Mouse (Mus musculus) stomach, embryonic 14.5 days (tissue): ENCODE results near the gene Slc16a8. TPM values are rescaled to one million over a fixed set of nuclear protein-coding genes. Genes with fewer than 3 reads are reported as not detected.

Experiments used
- ATAC-seq: fragments of 200-750 bp; cut with Nextera tagmentation; 2 replicates; pipeline ENCODE4 v1.8.0; 2017; ENCODE audit warnings: low read depth, moderate TSS enrichment; ENCODE audit not compliant: insufficient number of reproducible peaks, insufficient read depth, low FRiP score
- H3K27ac ChIP-seq: fragments of 300-500 bp; sonication (generic); 2 replicates; pipeline ENCODE4 v1.5.1; 2014; ENCODE audit warnings: mild to moderate bottlenecking, low read length, moderate library complexity, mixed read lengths
- H3K27me3 ChIP-seq: fragments of 300-500 bp; sonication (generic); 2 replicates; pipeline ENCODE4 v1.6.1; 2014; ENCODE audit warnings: low read length, control low read depth, mixed read lengths; ENCODE audit not compliant: control insufficient read depth, insufficient read depth
- H3K36me3 ChIP-seq: fragments of 300-500 bp; sonication (generic); 2 replicates; pipeline ENCODE4 v1.6.1; 2014; ENCODE audit warnings: mild to moderate bottlenecking, control low read depth, low read length, moderate library complexity, mixed read lengths; ENCODE audit not compliant: control insufficient read depth, insufficient read depth
- H3K4me1 ChIP-seq: fragments of 300-500 bp; sonication (generic); 2 replicates; pipeline ENCODE4 v1.6.1; 2014; ENCODE audit warnings: low read length, control low read depth, mixed read lengths; ENCODE audit not compliant: control insufficient read depth, insufficient read depth
- H3K4me2 ChIP-seq: fragments of 300-500 bp; sonication (generic); replicated peaks from 2 replicates; pipeline ENCODE4 v1.6.1; 2014; ENCODE audit warnings: low read depth, low read length, control low read depth
- H3K4me3 ChIP-seq: fragments of 300-500 bp; sonication (generic); 2 replicates; pipeline ENCODE4 v1.5.1; 2014; ENCODE audit warnings: low read depth, low read length, control low read depth
- H3K9ac ChIP-seq: fragments of 300-500 bp; sonication (generic); replicated peaks from 2 replicates; pipeline ENCODE4 v1.6.1; 2014; ENCODE audit warnings: low read depth, mild to moderate bottlenecking, control low read depth, low read length, moderate library complexity, mixed read lengths
- H3K9me3 ChIP-seq: fragments of 300-500 bp; sonication (generic); 2 replicates; pipeline ENCODE4 v1.6.1; 2016; ENCODE audit warnings: low read depth, low read length, control low read depth; ENCODE audit not compliant: control insufficient read depth
- WGBS: fragments of 180-500 bp; shearing (Covaris S2); extraction: QIAGEN DNeasy Blood & Tissue Kit; methylation state at CpG from one replicate; pipeline ENCODE4 v1.1.7; 2014; 5-methylcytosine and 5-hydroxymethylcytosine counted together
- polyA plus RNA-seq: library from polyadenylated mRNA; unstranded; fragments of >200 nt; fragmentation: Nextera tagmentation; extraction: Ambion mirVana; gene quantifications from 2 replicates; pipeline ENCODE4 v1.2.1, GENCODE M21; 2014

Slc16a8 gene
- polyA plus RNA-seq, 1 experiment from 2014 or later: 0.19 TPM

- Histone ChIP-seq H3K27me3 (peaks cover 5% of the 10 kb centered on the region; the same call in 1 of the 2 replicates), H3K4me2 (peak overlapping the region; percentile 100), H3K4me1 (0 out of 2 replicates have a peak, but pooled peaks cover 3% of the 10 kb centered on the region), H3K4me3 (peak overlapping the region; percentile 61), H3K36me3 (no peaks in the 10 kb centered on the region), H3K9me3 (no peaks in the 10 kb centered on the region), H3K27ac (no peak overlapping the region), H3K9ac (peak overlapping the region; percentile 50)
- ATAC-seq: peak; percentile 62; the same call in 1 of the 2 replicates
- WGBS: 1% methylated on average over 60 of the region's 62 CpGs
Measured at GRCm38 (mm10) chr15:79261095-79261725, 6.6 kb upstream of the Slc16a8 start.

- Histone ChIP-seq H3K9me3 (no peaks in the 10 kb centered on the region), H3K27me3 (peaks cover 5% of the 10 kb centered on the region; the same call in 1 of the 2 replicates), H3K4me1 (0 out of 2 replicates have a peak, but pooled peaks cover 3% of the 10 kb centered on the region), H3K36me3 (no peaks in the 10 kb centered on the region), H3K4me3 (no peak overlapping the region), H3K4me2 (no peak overlapping the region), H3K27ac (no peak overlapping the region), H3K9ac (no peak overlapping the region)
- 27% methylated on average over 17 of the region's 17 CpGs for WGBS
- ATAC-seq: no peak
Measured at GRCm38 (mm10) chr15:79258521-79258920, 4.0 kb upstream of the Slc16a8 start.

GRCm38 (mm10) chr15:79252580-79252979 is 2.0 kb downstream of the Slc16a8 start:
- H3K27me3 ChIP-seq: 0 out of 2 replicates have a peak, but pooled peaks cover 6% of the 10 kb centered on the region
- WGBS: 32% methylated on average over 24 of the region's 24 CpGs
- peaks cover 7% of the 10 kb centered on the region; the same call in 1 of the 2 replicates for H3K36me3 ChIP-seq
- H3K4me1 ChIP-seq: 0 out of 2 replicates have a peak, but pooled peaks cover 8% of the 10 kb centered on the region
- peak overlapping the region; percentile 83 for H3K4me2 ChIP-seq
- H3K27ac ChIP-seq: no peak overlapping the region
- H3K4me3 ChIP-seq: peak overlapping the region; percentile 35
- peak overlapping the region; percentile 47 for H3K9ac ChIP-seq
- ATAC-seq: no peak
- H3K9me3 ChIP-seq: no peaks in the 10 kb centered on the region

DNA sequence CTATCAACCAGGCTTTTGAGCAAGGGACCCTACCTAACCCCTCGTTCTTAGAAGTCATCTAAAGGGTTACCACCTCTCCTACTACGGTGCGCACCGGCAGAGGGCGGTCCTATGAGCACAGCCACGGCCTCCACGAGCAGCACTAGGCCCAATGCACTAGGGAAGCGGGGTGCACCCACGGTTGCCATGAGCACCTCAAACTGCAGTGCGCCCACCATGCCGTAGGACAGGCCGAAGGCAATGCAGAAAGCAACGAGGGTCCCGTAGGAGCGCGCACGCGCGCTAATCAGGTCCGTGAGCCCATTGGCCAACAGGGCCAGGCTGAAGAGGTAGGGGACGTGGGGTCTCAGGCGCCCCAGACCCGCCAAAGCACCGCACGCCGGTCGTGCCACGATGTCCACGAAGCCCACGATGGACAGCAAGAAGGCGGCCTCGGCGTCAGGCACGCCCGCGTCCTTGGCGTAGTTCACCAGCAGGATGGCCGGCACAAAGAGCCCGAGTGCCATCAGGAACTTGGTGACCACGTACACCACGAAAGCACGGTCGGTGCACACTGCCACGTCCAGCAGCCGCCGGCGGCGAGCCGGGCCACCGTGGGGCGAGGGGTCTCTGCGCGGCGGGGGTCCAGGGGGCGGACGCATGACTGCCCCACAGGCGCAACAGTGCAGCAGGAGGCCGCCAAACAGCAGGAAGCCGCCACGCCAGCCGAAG is 2.6 kb downstream of the Slc16a8 start:
- H3K4me1 ChIP-seq: 0 out of 2 replicates have a peak, but pooled peaks cover 8% of the 10 kb centered on the region
- H3K27ac ChIP-seq: no peak overlapping the region
- H3K9me3 ChIP-seq: no peaks in the 10 kb centered on the region
- peaks cover 8% of the 10 kb centered on the region; the same call in 1 of the 2 replicates for H3K36me3 ChIP-seq
- WGBS: 2% methylated on average over 61 of the region's 61 CpGs
- H3K9ac ChIP-seq: peak overlapping the region; percentile 47
- H3K4me2 ChIP-seq: peak overlapping the region; percentile 83
- peak; percentile 50 for ATAC-seq
- H3K27me3 ChIP-seq: 0 out of 2 replicates have a peak, but pooled peaks cover 6% of the 10 kb centered on the region
- H3K4me3 ChIP-seq: peak overlapping the region; percentile 35

- no peak overlapping the region for H3K4me2 ChIP-seq
- H3K9ac ChIP-seq: no peak overlapping the region
- H3K36me3 ChIP-seq: peaks cover 8% of the 10 kb centered on the region; the same call in 1 of the 2 replicates
- H3K27ac ChIP-seq: no peak overlapping the region
- H3K27me3 ChIP-seq: 0 out of 2 replicates have a peak, but pooled peaks cover 6% of the 10 kb centered on the region
- 0 out of 2 replicates have a peak, but pooled peaks cover 8% of the 10 kb centered on the region for H3K4me1 ChIP-seq
- 56% methylated on average over 7 of the region's 7 CpGs for WGBS
- H3K4me3 ChIP-seq: no peak overlapping the region
- H3K9me3 ChIP-seq: no peaks in the 10 kb centered on the region
- ATAC-seq: no peak
Measured at GRCm38 (mm10) chr15:79251168-79251567, 3.4 kb downstream of the Slc16a8 start.

DNA sequence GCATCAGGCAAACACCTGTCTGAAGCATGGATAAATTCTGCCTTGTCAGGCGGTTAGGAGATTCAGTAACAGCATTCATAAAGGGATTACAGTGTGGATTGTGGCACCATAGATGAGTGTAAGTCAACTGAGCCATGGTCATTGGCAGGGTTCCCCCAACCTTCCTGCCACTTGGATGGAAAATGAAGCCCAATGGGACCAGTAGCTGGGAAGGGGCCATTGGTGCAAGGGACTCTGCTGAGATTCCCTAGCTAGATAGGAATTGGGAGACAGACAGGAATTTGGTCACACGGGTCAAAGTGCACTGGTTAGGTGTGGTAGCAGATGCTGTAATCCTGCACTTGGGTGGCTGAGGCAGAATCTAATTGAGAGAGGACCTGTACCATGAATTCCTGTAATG is 4.3 kb downstream of the Slc16a8 start:
- WGBS: 76% methylated on average over 2 of the region's 2 CpGs
- no peak for ATAC-seq
- H3K4me3 ChIP-seq: no peak overlapping the region

DNA sequence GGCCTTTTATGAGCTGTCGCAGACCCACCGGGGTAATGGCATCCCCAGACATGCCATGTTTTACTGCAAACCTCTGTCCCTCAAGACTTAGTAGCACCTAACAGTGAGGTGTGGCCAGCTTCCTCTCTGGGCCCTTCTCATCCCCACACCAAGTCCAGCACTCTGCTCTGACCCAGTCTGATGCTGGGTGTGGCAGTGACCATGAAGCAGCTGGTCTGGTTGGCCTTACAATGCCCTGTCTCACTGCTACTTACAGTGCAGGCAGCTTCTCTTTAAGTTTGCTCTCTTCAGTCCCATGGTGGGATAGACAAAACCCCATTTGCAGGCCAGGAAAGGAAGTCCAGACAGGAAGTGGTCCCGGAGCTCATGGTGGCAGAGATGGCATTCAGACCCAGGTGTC is 9.2 kb downstream of the Slc16a8 start:
- H3K9ac ChIP-seq: no peak overlapping the region
- peaks cover 35% of the 10 kb centered on the region for H3K36me3 ChIP-seq
- no peaks in the 10 kb centered on the region for H3K9me3 ChIP-seq
- no peaks in the 10 kb centered on the region for H3K4me1 ChIP-seq
- no peak for ATAC-seq
- WGBS: 88% methylated on average over 3 of the region's 3 CpGs
- H3K4me2 ChIP-seq: no peak overlapping the region
- H3K27me3 ChIP-seq: no peaks in the 10 kb centered on the region
- H3K27ac ChIP-seq: no peak overlapping the region
- no peak overlapping the region for H3K4me3 ChIP-seq

More for the DNA sequence above, 4.3 kb downstream of the Slc16a8 start:
- Histone ChIP-seq H3K9ac (no peak overlapping the region), H3K27ac (no peak overlapping the region), H3K4me1 (0 out of 2 replicates have a peak, but pooled peaks cover 8% of the 10 kb centered on the region), H3K36me3 (peaks cover 14% of the 10 kb centered on the region), H3K27me3 (0 out of 2 replicates have a peak, but pooled peaks cover 6% of the 10 kb centered on the region), H3K4me2 (no peak overlapping the region), H3K9me3 (no peaks in the 10 kb centered on the region)

DNA sequence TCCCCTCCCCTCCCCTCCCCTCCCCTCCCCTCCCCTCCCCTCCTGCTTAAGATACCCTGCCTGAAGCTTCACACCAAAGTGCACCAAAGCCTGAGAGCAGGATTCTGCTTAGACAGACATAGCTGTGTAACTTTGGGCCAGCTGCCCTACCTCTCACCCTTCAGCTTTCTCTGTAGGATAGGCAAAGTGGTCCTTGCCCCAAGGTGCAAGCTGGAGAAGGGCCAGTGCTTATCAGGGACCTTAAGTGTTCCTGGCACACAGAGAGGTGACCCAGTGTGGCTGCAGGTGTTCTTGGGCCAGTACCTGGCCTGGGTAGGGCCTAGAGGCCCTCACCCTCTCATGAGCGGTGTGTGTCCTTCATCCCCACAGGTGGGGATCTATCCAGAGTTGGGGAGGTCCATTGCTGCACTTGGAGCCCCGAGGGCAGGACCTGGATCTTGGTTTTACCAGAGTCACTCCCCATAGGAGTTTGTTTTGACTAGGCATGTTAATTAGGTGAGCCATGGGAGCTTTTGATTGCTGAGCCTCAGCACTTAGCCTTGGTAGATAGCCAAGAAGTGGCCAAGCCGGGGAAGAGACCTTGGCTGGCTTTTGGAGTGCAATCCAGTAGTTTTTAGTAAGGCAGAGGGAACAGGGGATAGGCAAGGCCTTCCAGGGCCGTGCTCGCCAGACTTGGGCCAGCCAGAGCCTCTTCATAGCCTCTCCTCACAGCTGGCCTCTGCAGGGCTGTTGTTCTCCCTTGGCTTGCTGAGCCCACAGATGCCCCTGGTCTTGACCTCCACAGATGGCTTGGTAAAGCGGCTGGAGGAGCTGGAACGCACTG is 10.3 kb downstream of the Slc16a8 start:
- no peaks in the 10 kb centered on the region for H3K4me1 ChIP-seq
- 81% methylated on average over 7 of the region's 7 CpGs for WGBS
- no peak for ATAC-seq
- H3K36me3 ChIP-seq: peaks cover 43% of the 10 kb centered on the region
- no peak overlapping the region for H3K4me3 ChIP-seq
- H3K9ac ChIP-seq: no peak overlapping the region
- H3K27ac ChIP-seq: no peak overlapping the region
- no peaks in the 10 kb centered on the region for H3K27me3 ChIP-seq
- H3K4me2 ChIP-seq: no peak overlapping the region
- no peaks in the 10 kb centered on the region for H3K9me3 ChIP-seq
